In the genomic region with DNA sequence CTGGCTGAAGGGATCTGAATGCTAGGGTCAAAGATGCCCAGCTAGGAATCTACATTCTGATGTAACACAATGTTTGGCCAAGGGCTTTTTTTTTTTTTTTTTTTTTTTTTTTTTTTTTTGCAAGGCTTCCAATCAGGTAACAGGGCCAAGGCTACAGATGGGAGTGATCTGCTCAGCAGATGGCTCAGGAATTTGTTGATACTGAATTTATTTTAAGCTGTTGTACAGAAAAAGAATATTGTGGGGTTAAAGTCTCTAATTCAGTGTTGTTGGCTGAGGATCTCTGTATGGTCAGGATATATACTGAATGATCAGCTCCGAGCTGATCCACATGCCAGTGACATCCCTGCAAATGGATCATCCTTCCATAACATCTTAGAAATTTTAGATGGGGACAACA, we compare ENCODE assay signal across 24 mouse cellular contexts. TPM values are rescaled to one million over a fixed set of nuclear protein-coding genes. Genes with fewer than 3 reads are reported as not detected.
DNase-seq lines count a peak whose midpoint lies in the region; TF ChIP-seq lines count a peak whose summit lies in the region.
"Had no signal": no experiment of that assay in that cellular context is flagged by ENCODE, and none has a peak within 500 bp of the region (broad histone marks: within the 10 kb centered on the region; RNA-seq: fewer than 3 reads in every experiment).

No protein-coding gene starts in this region.

- DNase-seq in gastrocnemius, adult 2 months, result no peak
- DNase-seq in gastrocnemius, postnatal 25 days, result no peak
- peak; percentile 36 for DNase-seq in NIH3T3 (ENCODE audit: low read depth)
- peak; percentile 77 to 89 for DNase-seq in cerebellum, adult 2 months
- peak; percentile 48 to 63 for DNase-seq in layer of hippocampus, adult 2 months (ENCODE audit: low spot score in 2 of 2)
- DNase-seq in kidney, adult 9 months, result no peak
- no peak for DNase-seq in left cerebral cortex, adult 8-10 months (ENCODE audit: low spot score in 2 of 2)
- no peak for DNase-seq in T-cell, adult 2 months (ENCODE audit: low spot score)
- DNase-seq: adrenal gland, postnatal 14 days; gastrocnemius, postnatal 14 days; kidney, adult 11 months; kidney, postnatal 10 days; liver, embryonic 13.5 days; right cerebral cortex, postnatal 25 days; thymus, postnatal 36 days had no signal

- TF ChIP-seq POLR2A in cerebellum, adult 2 months (IDR thresholded peaks at IDR 0.05; ENCODE audit: borderline replicate concordance, insufficient read depth, low read length), result no peak; the same call in 1 of the 2 replicates

- H3K4me1 ChIP-seq in cerebellum, adult 2 months (ENCODE audit: control insufficient read depth, insufficient read depth, low read length), result peaks cover 16% of the 10 kb centered on the region
- H3K4me1 ChIP-seq: limb, embryonic 10.5 days; lung, embryonic 15.5 days had no signal

- no peaks in the 10 kb centered on the region for H3K27me3 ChIP-seq in cerebellum, adult 2 months (ENCODE audit: control insufficient read depth, insufficient read depth, low read length)
- H3K27me3 ChIP-seq: heart, embryonic 12.5 days; liver, embryonic 13.5 days; lung, embryonic 15.5 days had no signal

- TF ChIP-seq CTCF in gastrocnemius, adult 2 months (IDR thresholded peaks at IDR 0.05), result no peak
- TF ChIP-seq CTCF in cerebellum, adult 2 months (IDR thresholded peaks at IDR 0.05; ENCODE audit: borderline replicate concordance, insufficient read depth, low read depth, low read length), result no peak
- TF ChIP-seq CTCF in layer of hippocampus, adult 2 months (conservative IDR thresholded peaks at IDR 0.05), result no peak

- H3K27ac ChIP-seq in gastrocnemius, adult 2 months, result 0 out of 2 replicates have a peak overlapping the region, but pooled peaks have one; percentile 28
- H3K27ac ChIP-seq in cerebellum, adult 2 months (ENCODE audit: insufficient read depth, low read length), result peak overlapping the region; percentile 98
- peak overlapping the region; percentile 72; the same call in 1 of the 2 replicates for H3K27ac ChIP-seq in layer of hippocampus, adult 2 months
- H3K27ac ChIP-seq: limb, embryonic 10.5 days; liver, embryonic 13.5 days; lung, embryonic 15.5 days; macrophage; stomach, postnatal 0 days had no signal

- H3K4me3 ChIP-seq in gastrocnemius, adult 2 months, result no peak overlapping the region
- H3K4me3 ChIP-seq in cerebellum, adult 2 months (replicated peaks; ENCODE audit: insufficient read depth, low read depth, low read length), result no peak overlapping the region
- H3K4me3 ChIP-seq in layer of hippocampus, adult 2 months, result no peak overlapping the region
- H3K4me3 ChIP-seq: heart, embryonic 12.5 days; limb, embryonic 10.5 days; liver, embryonic 13.5 days; lung, embryonic 15.5 days had no signal

- intact Hi-C loops in gastrocnemius, adult 2 months (cut with DNase I), result loop anchor here (10.0 kb wide), 1 partner anchor 149 kb away; no protein-coding TSS in a partner anchor

- 19% methylated on average over 1 of the region's 1 CpGs for WGBS in cerebellum, adult 2 months

RNA-seq across cellular contexts. Expression of a gene that starts 4.5 kb away (rescaled TPM):
- 10 to 100 TPM; 17.6 to 18.7 TPM for total RNA-seq in gastrocnemius, adult 2 months (2021)
- total RNA-seq in gastrocnemius, postnatal 25 days (2021), result 10 to 100 TPM; 14.7 to 16.1 TPM
- polyA plus RNA-seq in cerebellum, adult 2 months (2012; rRNA removed), result 119 and 121 TPM in 2 replicates
- 10 to 100 TPM; 51.9 to 53.1 TPM for total RNA-seq in layer of hippocampus, adult 2 months (2021)
- 10 to 100 TPM; 34.9 to 45.6 (median 40.1) TPM for total RNA-seq in left cerebral cortex, adult 8-10 months (2022)

RNA-seq across cellular contexts. Expression of a gene that starts 23.7 kb away (rescaled TPM):
- not detected for total RNA-seq in gastrocnemius, adult 2 months (2021)
- not detected for total RNA-seq in gastrocnemius, postnatal 25 days (2021)
- 1.0 and 1.3 TPM in 2 replicates for polyA plus RNA-seq in cerebellum, adult 2 months (2012; rRNA removed)
- 1 to 10 TPM; 1.9 to 3.1 TPM for total RNA-seq in layer of hippocampus, adult 2 months (2021)
- total RNA-seq in left cerebral cortex, adult 8-10 months (2022), result 1 to 10 TPM; 2.2 to 4.6 (median 3.5) TPM
- total RNA-seq: adrenal gland, postnatal 14 days; gastrocnemius, postnatal 14 days; heart, postnatal 25 days had no signal
- polyA plus RNA-seq: macrophage had no signal

RNA-seq across cellular contexts. Expression of a gene that starts 24.2 kb away (rescaled TPM):
- not detected for total RNA-seq in gastrocnemius, adult 2 months (2021)
- total RNA-seq in gastrocnemius, postnatal 25 days (2021), result not detected
- 0.88 and 1.0 TPM in 2 replicates for polyA plus RNA-seq in cerebellum, adult 2 months (2012; rRNA removed)
- total RNA-seq in layer of hippocampus, adult 2 months (2021), result not detected
- not detected for total RNA-seq in left cerebral cortex, adult 8-10 months (2022)
- total RNA-seq: adrenal gland, postnatal 14 days; gastrocnemius, postnatal 14 days; heart, postnatal 25 days had no signal
- polyA plus RNA-seq: heart, embryonic 12.5 days; hindbrain, embryonic 16.5 days; limb, embryonic 10.5 days; liver, embryonic 13.5 days; lung, embryonic 15.5 days; macrophage; midbrain, embryonic 11.5 days; neural tube, embryonic 14.5 days; stomach, postnatal 0 days had no signal

RNA-seq across cellular contexts. Expression of a gene that starts 26.2 kb away (rescaled TPM):
- total RNA-seq in gastrocnemius, adult 2 months (2021), result under 1 TPM in 1 of 2 experiments, not detected in 1; 0.06 TPM
- total RNA-seq in gastrocnemius, postnatal 25 days (2021), result not detected
- 0.08 and 0.11 TPM in 2 replicates for polyA plus RNA-seq in cerebellum, adult 2 months (2012; rRNA removed)
- under 1 TPM in 1 of 2 experiments, not detected in 1; 0.15 TPM for total RNA-seq in layer of hippocampus, adult 2 months (2021)
- under 1 TPM; 0.11 to 0.35 (median 0.14) TPM for total RNA-seq in left cerebral cortex, adult 8-10 months (2022)
- polyA plus RNA-seq: limb, embryonic 10.5 days; midbrain, embryonic 11.5 days had no signal

Comparison
In these comparisons a context has a peak if more than half of its experiments do, and no peak if none do; other contexts are left out.
1. DNase-seq: peak in NIH3T3 (single experiment), cerebellum, adult 2 months (2 of 2) and layer of hippocampus, adult 2 months (2 of 2); none in gastrocnemius, adult 2 months (single experiment), gastrocnemius, postnatal 25 days (single experiment), kidney, adult 9 months (single experiment), left cerebral cortex, adult 8-10 months (0 of 2) and T-cell, adult 2 months (single experiment).
2. H3K27ac ChIP-seq: peak in every context shown above with its lines; median percentile 98 in cerebellum, adult 2 months; 72 in layer of hippocampus, adult 2 months; 28 in gastrocnemius, adult 2 months.